Mouse (Mus musculus) adrenal gland (tissue): Measurements from ENCODE around the gene Abi1.
"Not testable (repeated sequence)": the region's sequence is repeated elsewhere in the genome, so short reads cannot be mapped to it uniquely, and the experiment has no call there.

ENCODE experiments used
- intact Hi-C: fragments of 180-260 bp; cut with DNase I; formaldehyde crosslinking; loops from one replicate; pipeline ENCODE4 v1.15.1; 2025

The Abi1 gene

DNA sequence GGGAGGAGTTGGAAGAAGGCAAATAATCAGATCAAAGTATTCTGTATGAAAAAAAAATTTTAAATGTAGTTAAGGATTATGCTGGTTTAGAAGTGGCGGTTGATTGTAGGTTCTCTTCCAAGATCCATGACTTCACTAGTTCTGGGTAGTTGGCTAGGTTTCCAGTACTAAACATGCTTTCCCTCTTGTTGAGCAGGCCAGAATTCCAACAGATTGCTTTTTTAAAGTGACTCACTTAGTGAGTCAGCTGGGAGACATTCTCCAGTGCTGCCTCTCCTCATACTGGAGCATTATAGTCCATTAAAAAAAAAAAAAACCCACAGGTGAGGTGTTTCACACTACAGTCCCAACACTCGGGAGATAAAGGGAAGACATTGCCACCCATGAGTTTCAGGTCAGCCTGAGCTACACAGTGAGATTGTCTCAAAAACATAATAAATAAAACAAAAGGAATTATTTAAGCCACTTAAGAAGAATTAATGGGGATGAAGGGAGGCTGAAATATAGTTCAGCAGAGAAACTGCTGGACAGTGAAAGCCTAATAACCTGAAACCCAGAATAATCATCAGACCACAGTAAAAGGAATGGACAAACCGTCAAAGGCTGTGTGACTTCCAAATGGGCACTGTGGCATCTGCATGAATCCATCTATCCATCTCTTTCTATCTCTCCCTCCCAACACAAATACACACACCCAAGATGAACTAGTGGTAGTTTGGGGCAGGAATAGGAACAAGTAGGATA lies 5.2 kb downstream of the Abi1 start:
- intact Hi-C loops, result loop anchor here (5.0 to 10.0 kb wide), 3 partner anchors 50 to 138 kb away; partner anchors contain the start of gene Pdss1

DNA sequence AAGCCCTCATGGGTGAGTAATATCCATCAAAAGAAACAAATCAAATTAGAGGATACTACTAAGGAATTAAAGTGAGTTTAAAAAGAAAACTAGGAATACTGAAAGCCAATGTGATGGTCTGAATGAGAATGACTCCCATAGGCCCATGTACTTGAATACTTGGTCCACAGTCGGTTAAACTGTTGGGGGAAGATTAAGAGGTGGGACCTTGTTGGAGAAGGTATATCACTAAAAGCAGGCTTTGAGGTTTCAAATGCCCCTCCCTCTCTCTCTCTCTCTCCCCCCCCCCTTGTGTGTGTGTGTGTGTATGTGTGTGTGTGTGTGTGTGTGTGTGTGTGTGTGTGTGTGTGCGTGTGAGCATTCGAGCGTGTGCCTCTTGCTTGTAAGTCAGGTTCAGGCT lies 9.4 kb downstream of the Abi1 start:
- intact Hi-C loops, result loop anchor here (10.0 kb wide), 1 partner anchor 46 kb away; no protein-coding TSS in a partner anchor

DNA sequence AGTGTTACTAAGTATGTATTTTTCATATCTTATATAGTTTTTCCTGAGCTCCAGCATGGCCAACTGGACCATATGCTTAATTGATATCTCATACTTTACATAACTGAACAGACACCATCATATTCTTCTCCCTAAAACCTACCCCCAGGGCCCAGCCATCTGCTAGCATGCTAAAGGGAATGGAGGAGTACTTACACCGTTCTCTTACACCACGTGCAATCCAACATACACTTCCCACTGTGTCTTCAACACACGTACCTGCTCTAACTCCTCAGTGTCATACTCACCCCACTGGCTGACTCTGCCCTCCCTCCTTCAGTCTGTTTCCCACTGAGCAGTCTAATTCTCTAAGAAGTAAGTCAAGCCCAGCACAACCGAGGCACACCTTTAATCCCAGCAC lies 11.2 kb downstream of the Abi1 start:
- intact Hi-C loops, result no loop called here

DNA sequence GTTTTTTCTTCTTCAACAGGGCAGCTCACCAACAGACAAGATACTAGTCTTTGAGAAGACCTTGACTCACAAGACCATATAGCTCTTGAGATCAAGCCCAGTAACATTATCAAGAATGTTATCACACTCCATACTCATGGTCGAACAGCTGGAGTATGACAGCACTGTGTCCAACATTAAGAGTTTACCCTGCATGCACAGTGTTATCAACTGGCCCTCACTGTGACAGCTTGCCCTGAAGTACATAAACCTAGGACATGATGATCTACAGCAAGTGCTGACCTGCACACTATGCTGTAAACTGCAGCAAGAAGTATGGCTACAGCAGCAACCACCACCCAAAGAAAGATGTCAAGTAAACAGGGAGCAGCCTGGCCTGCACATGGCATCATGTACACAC lies 13.7 kb downstream of the Abi1 start:
- intact Hi-C loops, result no loop called here

DNA sequence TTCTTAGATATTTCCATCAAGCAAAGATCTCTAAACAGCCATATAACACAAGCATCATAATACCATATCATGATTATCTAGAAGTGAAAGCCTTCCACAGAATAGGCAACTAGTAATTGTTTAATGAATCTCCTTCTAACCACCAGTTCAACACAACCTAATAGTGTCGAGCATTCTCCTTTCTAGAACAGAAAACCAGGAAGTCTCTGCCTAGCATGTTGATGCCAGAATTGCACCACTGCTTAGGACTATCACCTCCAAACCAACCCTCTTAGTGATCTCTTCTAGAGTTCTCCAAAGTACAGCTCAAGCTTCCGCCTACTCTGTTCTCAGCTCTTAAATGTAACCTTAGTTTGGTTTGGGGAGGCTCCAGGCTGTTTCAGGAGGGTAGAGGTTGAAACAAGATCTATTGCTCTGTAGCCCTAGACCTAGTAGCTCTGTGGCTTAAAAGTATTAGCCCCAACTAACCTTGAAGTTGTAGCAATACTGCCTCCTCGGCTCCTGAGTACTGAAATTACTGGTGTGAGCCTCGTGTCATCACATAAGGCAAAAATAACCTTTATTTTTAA lies 16.2 kb downstream of the Abi1 start:
- intact Hi-C loops, result no loop called here

DNA sequence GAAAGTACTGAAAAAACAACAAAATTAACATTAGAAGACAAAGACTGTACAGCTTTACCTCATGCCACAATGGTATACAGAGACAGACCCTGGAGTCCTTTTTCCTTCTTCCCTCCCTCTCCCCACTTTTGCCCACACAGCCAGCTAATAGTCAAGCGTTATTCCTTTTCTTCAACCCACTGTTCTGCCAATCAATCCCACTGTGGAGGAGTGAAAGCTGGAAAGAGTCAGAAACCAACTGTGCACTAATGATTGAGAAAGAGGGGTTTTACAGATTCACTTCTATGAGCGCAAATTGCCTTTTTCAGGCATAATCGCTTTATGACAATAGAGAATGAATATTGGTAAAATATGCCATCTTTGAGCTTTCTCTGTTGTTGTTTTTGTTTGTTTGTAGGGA lies 17.0 kb downstream of the Abi1 start:
- intact Hi-C loops, result no loop called here

DNA sequence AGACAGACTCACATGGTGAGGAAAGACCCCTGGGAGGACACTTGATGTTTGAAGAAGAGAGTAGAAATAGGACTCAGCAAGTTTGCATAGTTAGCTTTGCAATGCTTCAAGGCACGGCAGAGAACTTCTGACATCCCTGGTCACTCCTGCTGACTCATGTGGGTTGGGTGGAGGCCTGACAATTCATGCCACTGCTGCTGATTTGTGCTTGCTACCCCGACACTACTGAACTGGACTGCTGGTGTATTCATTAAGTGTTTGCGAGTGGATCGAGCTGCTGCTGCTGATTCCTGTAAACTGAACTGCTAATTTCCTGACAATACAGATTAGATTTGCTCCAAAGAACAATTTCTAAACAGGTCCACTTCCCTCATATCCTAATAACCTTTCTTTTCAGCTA lies 18.3 kb downstream of the Abi1 start:
- intact Hi-C loops, result no loop called here

DNA sequence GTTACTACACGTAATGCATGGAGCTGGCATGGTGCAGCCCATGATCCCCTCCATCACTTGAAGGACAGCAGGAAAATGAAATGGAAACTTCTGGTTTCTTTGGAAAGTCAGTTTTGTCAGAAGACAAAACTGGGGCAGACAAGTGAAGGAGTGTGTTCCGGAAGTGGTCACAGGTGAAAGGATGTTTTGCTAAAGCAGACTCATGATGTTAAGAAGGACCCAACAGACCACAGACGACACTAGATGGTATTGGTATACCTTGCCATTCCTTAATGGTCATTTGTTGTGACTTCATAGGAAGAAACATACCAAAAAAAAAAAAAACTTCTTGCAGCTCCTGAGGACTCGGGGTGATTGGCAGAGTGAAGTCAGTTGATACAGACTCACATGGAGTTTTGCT lies 18.7 kb downstream of the Abi1 start:
- intact Hi-C loops, result no loop called here

GRCm38 (mm10) chr2:23019170-23019569 lies 20.9 kb downstream of the Abi1 start:
- intact Hi-C loops, result no loop called here

DNA sequence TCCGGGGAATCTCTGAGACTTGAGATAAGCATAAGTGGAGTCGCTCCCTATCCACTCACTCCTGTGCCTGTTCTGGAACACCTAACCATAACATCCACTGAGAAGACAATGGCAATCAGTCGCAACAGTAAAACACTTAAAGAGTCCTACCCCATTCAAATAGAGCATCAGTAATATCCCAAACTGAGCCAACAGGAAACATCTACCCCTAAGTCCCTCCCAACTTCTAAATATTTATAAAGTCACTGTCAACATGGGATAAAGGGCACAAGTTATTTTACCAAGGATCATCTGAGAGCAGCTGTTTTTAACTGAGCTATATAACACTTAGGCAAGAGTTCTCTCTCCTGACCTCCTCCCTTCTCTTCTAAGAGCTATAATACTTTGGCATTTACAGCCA lies 23.9 kb downstream of the Abi1 start:
- intact Hi-C loops, result no loop called here

- intact Hi-C loops, result no loop called here
Measured at GRCm38 (mm10) chr2:23015335-23015734, 24.7 kb downstream of the Abi1 start.

DNA sequence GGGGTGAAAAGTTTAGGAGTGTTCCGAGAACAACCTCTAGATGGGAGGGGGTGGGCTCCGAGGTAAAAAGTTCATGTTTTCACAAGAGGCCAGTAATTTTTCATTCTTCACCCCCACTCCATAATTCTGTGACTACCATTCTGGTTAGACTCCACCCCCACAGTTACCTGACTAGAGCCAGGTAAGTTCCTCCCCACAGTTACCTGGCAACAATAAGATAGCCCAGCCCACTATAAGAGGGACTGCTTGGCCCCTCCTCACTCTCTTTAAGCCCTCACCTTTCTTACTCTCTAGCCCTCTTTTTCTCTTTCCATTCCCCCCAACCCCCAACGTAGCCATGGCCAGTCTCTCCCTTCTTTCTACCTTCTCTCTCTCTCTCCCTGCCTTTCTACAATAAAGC lies 25.1 kb downstream of the Abi1 start:
- intact Hi-C loops, result not testable (repeated sequence)

GRCm38 (mm10) chr2:23008256-23008655 lies 31.8 kb downstream of the Abi1 start:
- intact Hi-C loops, result no loop called here

- intact Hi-C loops, result no loop called here
Measured at GRCm38 (mm10) chr2:23007577-23007976, 32.5 kb downstream of the Abi1 start.

- intact Hi-C loops, result no loop called here
Measured at GRCm38 (mm10) chr2:23007149-23007548, 32.9 kb downstream of the Abi1 start.

DNA sequence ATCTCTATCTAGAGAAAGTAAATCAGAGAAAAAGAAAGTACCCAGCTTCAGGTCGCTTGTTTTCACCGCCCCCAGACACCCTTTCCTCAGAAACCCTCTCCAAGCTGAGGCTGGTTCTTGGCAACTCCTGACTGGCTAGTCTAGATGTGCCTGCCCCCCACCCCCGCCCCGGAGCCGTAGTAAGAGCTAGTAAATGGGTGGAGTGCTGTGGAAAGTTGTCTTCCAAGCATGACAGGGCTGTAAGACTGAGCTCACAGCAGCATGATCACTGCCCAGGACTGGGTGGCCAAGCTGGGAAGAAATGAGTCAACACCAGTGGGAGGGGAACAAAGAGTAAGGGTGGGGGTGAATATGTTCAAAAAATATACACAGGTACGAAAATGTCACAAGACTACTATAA lies 33.8 kb downstream of the Abi1 start:
- intact Hi-C loops, result no loop called here

GRCm38 (mm10) chr2:23002637-23003036 lies 37.4 kb downstream of the Abi1 start:
- intact Hi-C loops, result no loop called here

GRCm38 (mm10) chr2:22999620-23000019 lies 40.4 kb downstream of the Abi1 start:
- intact Hi-C loops, result loop anchor here (5.0 kb wide), 1 partner anchor 1812 kb away; no protein-coding TSS in a partner anchor

DNA sequence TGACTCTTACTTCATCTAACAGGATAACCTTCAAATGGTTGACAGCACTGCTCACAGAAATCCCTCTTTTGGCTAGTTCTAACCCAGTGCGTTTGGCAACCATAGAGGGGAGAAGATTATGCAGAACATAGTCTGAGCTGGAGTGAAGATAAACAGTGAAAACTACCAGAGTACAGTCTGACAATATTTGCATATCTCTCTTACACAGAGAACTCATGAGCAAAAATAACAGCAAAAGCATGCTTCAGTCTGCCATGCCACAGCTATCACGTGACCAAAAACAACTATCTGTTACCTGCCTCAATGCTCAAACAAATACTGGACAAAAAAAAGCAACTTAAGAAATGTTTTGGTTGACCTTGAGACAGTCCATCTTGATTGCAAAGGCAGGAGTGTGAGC lies 41.2 kb downstream of the Abi1 start:
- intact Hi-C loops, result loop anchor here (5.0 kb wide), 1 partner anchor 1812 kb away; no protein-coding TSS in a partner anchor

- intact Hi-C loops, result loop anchor here (5.0 kb wide), 1 partner anchor 1811 kb away; no protein-coding TSS in a partner anchor
Measured at GRCm38 (mm10) chr2:22998015-22998414, 42.0 kb downstream of the Abi1 start.

DNA sequence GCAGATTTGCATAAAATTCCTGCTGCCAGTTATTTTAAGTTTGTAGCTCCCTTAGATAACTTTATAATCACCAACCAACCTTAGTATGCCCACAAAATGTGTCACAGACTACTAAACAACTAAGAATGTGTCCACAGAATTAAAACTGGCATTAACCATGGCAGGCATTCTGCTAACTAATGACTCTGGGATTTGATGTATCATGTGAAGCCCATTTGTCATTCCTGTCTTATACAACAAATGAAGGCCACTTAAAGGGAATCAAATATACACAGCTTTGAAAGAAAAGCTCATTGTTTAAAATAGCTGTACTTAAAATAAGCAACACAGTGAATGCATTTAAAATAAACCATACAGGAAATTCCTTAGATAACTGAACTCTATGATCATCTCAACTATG lies 44.0 kb downstream of the Abi1 start:
- intact Hi-C loops, result loop anchor here (5.0 kb wide), 1 partner anchor 1809 kb away; no protein-coding TSS in a partner anchor

DNA sequence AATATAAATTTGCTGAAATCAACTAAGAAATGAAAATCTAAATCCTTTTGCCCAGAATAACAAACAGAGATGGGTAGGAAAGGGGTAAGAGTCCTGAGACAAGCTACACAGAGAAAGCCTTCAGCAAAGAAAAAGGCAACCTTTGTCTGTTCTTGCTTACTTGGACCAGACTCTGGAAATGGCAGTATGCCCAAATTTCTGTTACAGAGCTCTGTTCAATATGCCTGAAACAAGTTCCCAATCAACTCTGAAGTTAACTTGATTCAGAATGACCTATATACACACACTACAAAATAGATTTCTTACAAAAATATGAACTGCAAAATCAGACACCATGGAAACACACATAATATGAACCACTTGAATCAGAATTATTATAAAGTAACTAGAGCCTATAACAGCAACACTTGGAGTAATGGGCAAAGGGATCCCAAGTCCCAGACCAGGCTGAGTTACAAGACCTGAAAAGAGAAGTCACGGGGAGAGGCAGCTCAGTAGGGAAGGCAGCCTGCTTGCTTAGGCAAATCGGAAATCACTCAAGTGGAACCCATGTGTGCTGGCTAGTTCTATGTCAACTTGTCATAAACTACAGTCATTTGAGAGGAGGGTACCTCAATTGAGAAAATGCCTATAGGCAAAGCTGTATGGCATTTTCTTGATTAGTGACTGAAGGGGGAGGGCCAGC lies 53.9 kb downstream of the Abi1 start:
- intact Hi-C loops, result loop anchor here (10.0 kb wide), 1 partner anchor 49 kb away; no protein-coding TSS in a partner anchor
